Mouse (Mus musculus): ENCODE data around the gene Pnmt.

DNA sequence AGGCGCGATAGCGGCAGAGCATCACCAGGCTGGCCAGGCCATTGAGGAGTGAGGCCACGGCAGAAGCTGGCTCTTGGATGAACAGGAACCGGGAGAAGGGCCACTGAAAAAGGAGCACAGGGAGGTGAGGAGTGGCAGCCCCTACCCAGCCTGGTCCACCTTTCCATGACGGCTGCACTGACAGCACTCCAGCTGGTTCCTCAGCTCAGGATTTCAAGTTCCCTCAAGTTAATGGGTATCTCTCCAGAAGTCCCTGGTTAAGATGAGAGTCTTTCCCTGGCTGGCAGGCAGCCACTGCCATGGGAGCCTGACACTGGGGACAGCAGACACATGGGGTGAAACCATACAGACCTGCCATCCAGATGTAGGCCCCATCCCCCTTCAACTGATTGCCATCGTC, 11.7 kb downstream of the Pnmt start:
- TF ChIP-seq NELFE (IDR thresholded peaks at IDR 0.05; ENCODE audit: low read depth, low read length): no peak
- TF ChIP-seq CTCF (IDR thresholded peaks at IDR 0.05 in 2 of 3, conservative IDR thresholded peaks at IDR 0.05 in 1 of 3; ENCODE audit: control insufficient read depth in 1 of 3, insufficient read depth in 1 of 3, low read depth in 2 of 3, low read length in 3 of 3, poor library complexity in 1 of 3, severe bottlenecking in 1 of 3): no peak
- no peak for TF ChIP-seq POLR2A (IDR thresholded peaks at IDR 0.05; ENCODE audit: control insufficient read depth in 1 of 2, insufficient read depth in 1 of 2, low read depth in 1 of 2, low read length in 2 of 2, poor library complexity in 1 of 2)
- no peak for TF ChIP-seq USF1 (IDR thresholded peaks at IDR 0.05; ENCODE audit: low read depth, low read length)
- TF ChIP-seq SMC3 (IDR thresholded peaks at IDR 0.05; ENCODE audit: low read depth, low read length): no peak
- TF ChIP-seq EP300 (IDR thresholded peaks at IDR 0.05; ENCODE audit: low read depth in 1 of 2, low read length in 2 of 2): no peak
- TF ChIP-seq ZNF384 (IDR thresholded peaks at IDR 0.05; ENCODE audit: low read depth, low read length): no peak
- no peak for TF ChIP-seq GATA1 (IDR thresholded peaks at IDR 0.05; ENCODE audit: low read depth, low read length)
- no peak for TF ChIP-seq CHD1 (IDR thresholded peaks at IDR 0.05; ENCODE audit: low read depth, low read length)

All from MEL (cell line).